24 mouse cellular contexts compared by ENCODE assay signal in genomic region chr4:82298606-82299005, GRCm38 (mm10).
"Had no signal": no experiment of that assay in that cellular context is flagged by ENCODE, and none has a peak within 500 bp of the region (broad histone marks: within the 10 kb centered on the region; RNA-seq: fewer than 3 reads in every experiment).

No protein-coding gene starts in this region.

- H3K27me3 ChIP-seq: heart, embryonic 13.5 days; heart, embryonic 15.5 days; hindbrain, embryonic 13.5 days; hindbrain, embryonic 15.5 days; intestine, embryonic 15.5 days; limb, embryonic 12.5 days; liver, embryonic 13.5 days had no signal

- H3K27ac ChIP-seq: heart, adult 2 months; heart, embryonic 13.5 days; heart, embryonic 15.5 days; hindbrain, embryonic 13.5 days; hindbrain, embryonic 15.5 days; intestine, embryonic 15.5 days; limb, embryonic 10.5 days; limb, embryonic 12.5 days; liver, embryonic 13.5 days had no signal

- H3K4me1 ChIP-seq: intestine, embryonic 15.5 days; liver, embryonic 13.5 days had no signal

- H3K4me3 ChIP-seq: heart, adult 2 months; heart, embryonic 13.5 days; heart, embryonic 15.5 days; hindbrain, embryonic 13.5 days; hindbrain, embryonic 15.5 days; intestine, embryonic 15.5 days; limb, embryonic 10.5 days; limb, embryonic 12.5 days; liver, embryonic 13.5 days had no signal

- H3K36me3 ChIP-seq: hindbrain, embryonic 15.5 days had no signal

- DNase-seq: forebrain, postnatal 0 days; gastrocnemius, postnatal 14 days; gastrocnemius, postnatal 36 days; heart, adult 2 months; heart, postnatal 14 days; heart, postnatal 36 days; kidney, adult 18-20 months; kidney, adult 8-10 months; kidney, postnatal 10 days; kidney, postnatal 25 days; kidney, postnatal 4 days; liver; liver, embryonic 13.5 days had no signal

- ATAC-seq: forebrain, postnatal 0 days; inflammation-experienced regulatory T-cells, adult 6 months; intestine, embryonic 15.5 days; intestine, postnatal 0 days had no signal

- H3K9me3 ChIP-seq: heart, embryonic 13.5 days; heart, embryonic 15.5 days; hindbrain, embryonic 13.5 days; hindbrain, embryonic 15.5 days; intestine, embryonic 15.5 days; limb, embryonic 10.5 days; limb, embryonic 12.5 days; liver, embryonic 13.5 days had no signal

- H3K9ac ChIP-seq: forebrain, postnatal 0 days; heart, embryonic 13.5 days; heart, embryonic 15.5 days; hindbrain, embryonic 13.5 days; hindbrain, embryonic 15.5 days; intestine, embryonic 15.5 days; limb, embryonic 12.5 days; liver, embryonic 13.5 days had no signal

- H3K4me2 ChIP-seq: heart, embryonic 11.5 days; heart, embryonic 13.5 days; heart, embryonic 15.5 days; hindbrain, embryonic 13.5 days; hindbrain, embryonic 15.5 days; intestine, embryonic 15.5 days; limb, embryonic 12.5 days; liver, embryonic 11.5 days; liver, embryonic 13.5 days had no signal
